11 mouse cellular contexts compared by ENCODE assay signal in genomic region chr17:86617570-86618237, GRCm38 (mm10).
A peak's percentile ranks its signal among the peaks of the same experiment; 100 is the strongest.
DNase-seq lines count a peak whose midpoint lies in the region; ATAC-seq lines count a peak whose summit lies in the region.
"Had no signal": no experiment of that assay in that cellular context is flagged by ENCODE, and none has a peak within 500 bp of the region (broad histone marks: within the 10 kb centered on the region; RNA-seq: fewer than 3 reads in every experiment).

No protein-coding gene starts in this region.

- no peaks in the 10 kb centered on the region for H3K27me3 ChIP-seq in hindbrain, embryonic 10.5 days (ENCODE audit: insufficient read depth, poor library complexity, severe bottlenecking)
- H3K27me3 ChIP-seq in hindbrain, embryonic 13.5 days, result no peaks in the 10 kb centered on the region
- H3K27me3 ChIP-seq: embryonic facial prominence, embryonic 15.5 days had no signal

- no peaks in the 10 kb centered on the region for H3K9me3 ChIP-seq in hindbrain, embryonic 10.5 days
- H3K9me3 ChIP-seq in hindbrain, embryonic 13.5 days, result no peaks in the 10 kb centered on the region
- H3K9me3 ChIP-seq: embryonic facial prominence, embryonic 15.5 days had no signal

- no peak overlapping the region for H3K4me2 ChIP-seq in hindbrain, embryonic 13.5 days
- H3K4me2 ChIP-seq: embryonic facial prominence, embryonic 15.5 days had no signal

- WGBS in hindbrain, embryonic 10.5 days, result 61% methylated on average over 3 of the region's 3 CpGs
- 80% methylated on average over 3 of the region's 3 CpGs for WGBS in hindbrain, embryonic 13.5 days

- peaks cover 21% of the 10 kb centered on the region for H3K4me1 ChIP-seq in hindbrain, embryonic 10.5 days (replicated peaks)
- H3K4me1 ChIP-seq in hindbrain, embryonic 13.5 days (replicated peaks), result peaks cover 9% of the 10 kb centered on the region

- no peaks in the 10 kb centered on the region for H3K36me3 ChIP-seq in hindbrain, embryonic 10.5 days
- no peaks in the 10 kb centered on the region for H3K36me3 ChIP-seq in hindbrain, embryonic 13.5 days

- ATAC-seq in hindbrain, embryonic 13.5 days (ENCODE audit: low FRiP score), result no peak
- no peak for ATAC-seq in granulocyte monocyte progenitor cell, adult 5-6 weeks (replicated peaks; ENCODE audit: poor library complexity, severe bottlenecking)
- no peak for ATAC-seq in cerebellum, adult (ENCODE audit: insufficient number of reproducible peaks, low FRiP score, low TSS enrichment)
- ATAC-seq: inflammation-experienced regulatory T-cells, adult 6 months had no signal

- H3K27ac ChIP-seq in hindbrain, embryonic 10.5 days, result peak overlapping the region; percentile 36; the same call in 1 of the 2 replicates
- no peak overlapping the region for H3K27ac ChIP-seq in hindbrain, embryonic 13.5 days
- H3K27ac ChIP-seq: embryonic facial prominence, embryonic 15.5 days had no signal

- no peak overlapping the region for H3K9ac ChIP-seq in hindbrain, embryonic 13.5 days
- H3K9ac ChIP-seq: embryonic facial prominence, embryonic 15.5 days had no signal

- no peak for DNase-seq in hindbrain, embryonic 10.5 days (ENCODE audit: low spot score)
- DNase-seq in 3T3-L1 (ENCODE audit: low read depth, low spot score), result peak; percentile 18
- peak; percentile 44 for DNase-seq in gastrocnemius, postnatal 25 days
- DNase-seq in heart, postnatal 4 days, result peak; percentile 26
- no peak for DNase-seq in thymus, postnatal 36 days
- DNase-seq: cerebellum, adult 8-10 months had no signal

- H3K4me3 ChIP-seq in hindbrain, embryonic 10.5 days, result no peak overlapping the region
- no peak overlapping the region for H3K4me3 ChIP-seq in hindbrain, embryonic 13.5 days
- H3K4me3 ChIP-seq: embryonic facial prominence, embryonic 15.5 days had no signal

Comparison
In these comparisons a context has a peak if more than half of its experiments do, and no peak if none do; other contexts are left out.
1. DNase-seq: peak in 3T3-L1 (single experiment), gastrocnemius, postnatal 25 days (single experiment) and heart, postnatal 4 days (single experiment); none in hindbrain, embryonic 10.5 days (single experiment) and thymus, postnatal 36 days (0 of 2).